In the genomic region with DNA sequence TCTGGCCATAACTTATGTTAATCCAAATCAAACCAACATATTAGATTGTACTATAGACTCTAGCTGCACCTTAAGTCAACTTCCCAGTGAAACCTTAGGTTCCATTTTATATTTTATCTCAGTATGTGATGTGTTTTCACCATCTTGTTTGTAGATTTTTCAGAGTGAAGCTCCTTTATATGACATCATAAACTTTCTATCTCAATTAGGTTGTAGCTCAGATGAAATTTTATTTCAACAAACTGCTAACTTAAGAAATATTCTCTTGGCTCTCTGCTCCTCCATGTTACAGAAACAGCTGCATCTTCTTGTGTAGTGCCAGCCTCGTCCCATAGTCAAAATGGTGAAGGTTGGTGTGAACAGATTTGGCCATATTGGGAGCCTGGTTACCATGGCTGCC, we compare ENCODE assay signal across 13 mouse cellular contexts.
A peak's percentile ranks its signal among the peaks of the same experiment; 100 is the strongest.
DNase-seq lines count a peak whose midpoint lies in the region; ATAC-seq lines count a peak whose summit lies in the region.
"Had no signal": no experiment of that assay in that cellular context is flagged by ENCODE, and none has a peak within 500 bp of the region (broad histone marks: within the 10 kb centered on the region; RNA-seq: fewer than 3 reads in every experiment).

No protein-coding gene starts in this region.

- peak; percentile 50 for DNase-seq in hindbrain, embryonic 14.5 days (ENCODE audit: low spot score)
- no peak for DNase-seq in hindbrain, embryonic 10.5 days (ENCODE audit: low spot score)
- DNase-seq in 416B (ENCODE audit: low read depth) (peak; percentile 66), NIH3T3 (ENCODE audit: low read depth) (peak; percentile 30)
- DNase-seq in fibroblast of lung, adult 2 months (ENCODE audit: low read depth) = peak; percentile 19
- DNase-seq in urinary bladder, postnatal 25 days (ENCODE audit: low spot score) = no peak
- DNase-seq in ovary, postnatal 10 days (ENCODE audit: low spot score) = no peak
- DNase-seq in testis, postnatal 14 days (ENCODE audit: low spot score) = no peak
- DNase-seq: gastrocnemius, postnatal 25 days; heart, postnatal 10 days; kidney, adult 18-20 months; lung, adult 2 months; right cerebral cortex, postnatal 25 days had no signal

- no peak overlapping the region for H3K4me2 ChIP-seq in hindbrain, embryonic 14.5 days (replicated peaks)

- no peak overlapping the region for H3K9ac ChIP-seq in hindbrain, embryonic 14.5 days

- ATAC-seq in hindbrain, embryonic 14.5 days (ENCODE audit: low FRiP score) = no peak

- H3K36me3 ChIP-seq in hindbrain, embryonic 14.5 days (replicated peaks; ENCODE audit: control insufficient read depth, insufficient read depth) = no peaks in the 10 kb centered on the region
- H3K36me3 ChIP-seq in hindbrain, embryonic 10.5 days = no peaks in the 10 kb centered on the region

- H3K27ac ChIP-seq in hindbrain, embryonic 14.5 days = no peak overlapping the region
- no peak overlapping the region for H3K27ac ChIP-seq in hindbrain, embryonic 10.5 days

- no peaks in the 10 kb centered on the region for H3K27me3 ChIP-seq in hindbrain, embryonic 14.5 days (ENCODE audit: control insufficient read depth, insufficient read depth, low read length)
- no peaks in the 10 kb centered on the region for H3K27me3 ChIP-seq in hindbrain, embryonic 10.5 days (ENCODE audit: insufficient read depth, poor library complexity, severe bottlenecking)

- H3K4me1 ChIP-seq in hindbrain, embryonic 14.5 days (replicated peaks; ENCODE audit: control insufficient read depth, insufficient read depth, low read length) = no peaks in the 10 kb centered on the region
- H3K4me1 ChIP-seq in hindbrain, embryonic 10.5 days (replicated peaks) = no peaks in the 10 kb centered on the region

- no peak overlapping the region for H3K4me3 ChIP-seq in hindbrain, embryonic 14.5 days (replicated peaks; ENCODE audit: low read length)
- H3K4me3 ChIP-seq in hindbrain, embryonic 10.5 days = no peak overlapping the region

- H3K9me3 ChIP-seq in hindbrain, embryonic 14.5 days (ENCODE audit: control insufficient read depth, low read length) = no peaks in the 10 kb centered on the region
- H3K9me3 ChIP-seq in hindbrain, embryonic 10.5 days = no peaks in the 10 kb centered on the region

- 54% methylated on average over 1 of the region's 1 CpGs for WGBS in hindbrain, embryonic 14.5 days
- 85% methylated on average over 1 of the region's 1 CpGs for WGBS in hindbrain, embryonic 10.5 days

Comparison
In these comparisons a context has a peak if more than half of its experiments do, and no peak if none do; other contexts are left out.
1. DNase-seq: peak in hindbrain, embryonic 14.5 days (single experiment), 416B (single experiment), NIH3T3 (single experiment) and fibroblast of lung, adult 2 months (single experiment); none in hindbrain, embryonic 10.5 days (single experiment), urinary bladder, postnatal 25 days (single experiment), ovary, postnatal 10 days (single experiment) and testis, postnatal 14 days (single experiment).